Mouse (Mus musculus) macrophage (primary cell): Measurements from ENCODE around the gene Arl15. TPM values are rescaled to one million over a fixed set of nuclear protein-coding genes. Genes with fewer than 3 reads are reported as not detected.

ENCODE experiments used
- H3K27ac ChIP-seq: fragments of 350-480 bp; formaldehyde crosslinking; 2 replicates; pipeline ENCODE4 v1.9.0; 2021
- H3K36me3 ChIP-seq: fragments of 350-480 bp; formaldehyde crosslinking; 2 replicates; pipeline ENCODE4 v1.9.0; 2021; ENCODE audit errors: inconsistent target
- H3K4me3 ChIP-seq: fragments of 350-480 bp; formaldehyde crosslinking; 2 replicates; pipeline ENCODE4 v1.9.0; 2021; ENCODE audit errors: inconsistent target
- H3K79me2 ChIP-seq: fragments of 350-480 bp; formaldehyde crosslinking; 2 replicates; pipeline ENCODE4 v1.9.0; 2021; ENCODE audit errors: inconsistent target
- WGBS: methylation state at CpG from one replicate; pipeline ENCODE4 v1.1.7; 2026; ENCODE audit warnings: inconsistent platforms; ENCODE audit not compliant: missing documents; 5-methylcytosine and 5-hydroxymethylcytosine counted together
- polyA plus RNA-seq: library from polyadenylated mRNA; stranded (reverse); fragments of 250-400 nt; gene quantifications from 3 replicates; pipeline ENCODE4 v1.2.4, GENCODE M21; 2018; ENCODE audit warnings: inconsistent platforms

Arl15 gene
- polyA plus RNA-seq, 1 experiment from 2014 or later: 8.3 TPM

DNA sequence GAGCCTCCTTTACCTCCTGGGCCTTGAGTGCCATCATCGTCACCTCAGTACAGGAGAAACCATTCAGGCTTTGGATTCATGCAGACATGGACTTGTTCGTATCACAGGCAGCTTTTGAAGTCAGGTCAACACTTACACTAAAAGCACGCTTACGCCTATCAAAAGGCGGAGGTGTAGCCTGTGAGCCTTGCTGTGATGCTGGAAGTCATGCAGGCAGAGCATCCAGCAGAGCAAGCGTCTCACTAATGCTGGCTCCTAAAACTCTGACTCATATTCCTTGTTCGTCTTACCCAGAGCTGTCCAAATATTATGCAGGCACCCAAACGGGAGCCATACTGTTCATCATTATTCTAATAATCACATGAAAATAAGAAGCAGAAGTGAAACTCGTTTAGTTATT lies 215.5 kb downstream of the Arl15 start:
- Histone ChIP-seq H3K36me3 (no peaks in the 10 kb centered on the region), H3K27ac (no peak overlapping the region), H3K4me3 (no peak overlapping the region), H3K79me2 (no peaks in the 10 kb centered on the region)
- WGBS: 92% methylated on average over 8 of the region's 9 CpGs

DNA sequence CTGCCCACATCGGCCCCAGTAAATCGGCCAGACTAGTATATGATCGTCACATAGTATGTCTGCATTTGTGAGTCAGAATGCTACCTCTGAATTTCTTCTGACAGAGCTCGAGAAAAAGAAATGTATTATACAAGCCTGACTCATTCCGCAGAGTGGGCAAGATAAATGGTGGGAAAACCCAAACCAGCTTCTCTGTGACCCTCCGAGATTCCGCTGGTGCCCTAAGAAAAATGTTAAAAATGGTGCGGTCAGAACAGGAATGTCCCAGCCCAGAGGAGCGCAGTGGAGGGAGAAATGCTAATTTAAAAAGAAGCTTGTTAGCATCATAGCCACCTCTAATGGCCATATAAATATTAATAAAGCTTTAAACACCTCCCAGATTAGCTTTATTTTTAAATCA lies 216.2 kb downstream of the Arl15 start:
- H3K36me3 ChIP-seq: no peaks in the 10 kb centered on the region
- no peaks in the 10 kb centered on the region for H3K79me2 ChIP-seq
- H3K4me3 ChIP-seq: no peak overlapping the region
- H3K27ac ChIP-seq: no peak overlapping the region
- WGBS: 95% methylated on average over 9 of the region's 9 CpGs

DNA sequence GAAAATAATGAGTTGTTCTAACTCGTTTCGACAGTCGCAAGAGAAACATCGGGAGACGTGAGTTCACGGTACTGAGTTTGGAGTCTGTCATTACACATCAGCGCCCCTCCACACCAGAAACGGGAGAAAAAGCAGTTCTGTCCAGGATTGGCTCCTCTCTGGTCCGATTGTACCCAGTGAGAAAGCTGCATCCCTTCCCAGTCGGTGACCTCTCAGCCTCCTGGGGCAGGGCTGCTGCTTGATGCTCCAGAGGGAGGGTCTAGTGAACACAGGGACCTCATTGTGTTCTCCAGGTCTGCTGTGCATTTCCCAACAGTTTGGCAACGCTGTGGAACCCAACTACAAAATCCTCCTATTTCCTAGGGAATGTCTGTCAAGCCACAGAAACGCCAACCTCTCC lies 216.7 kb downstream of the Arl15 start:
- Histone ChIP-seq H3K36me3 (no peaks in the 10 kb centered on the region), H3K27ac (no peak overlapping the region), H3K79me2 (no peaks in the 10 kb centered on the region), H3K4me3 (no peak overlapping the region)
- WGBS: 97% methylated on average over 12 of the region's 12 CpGs

DNA sequence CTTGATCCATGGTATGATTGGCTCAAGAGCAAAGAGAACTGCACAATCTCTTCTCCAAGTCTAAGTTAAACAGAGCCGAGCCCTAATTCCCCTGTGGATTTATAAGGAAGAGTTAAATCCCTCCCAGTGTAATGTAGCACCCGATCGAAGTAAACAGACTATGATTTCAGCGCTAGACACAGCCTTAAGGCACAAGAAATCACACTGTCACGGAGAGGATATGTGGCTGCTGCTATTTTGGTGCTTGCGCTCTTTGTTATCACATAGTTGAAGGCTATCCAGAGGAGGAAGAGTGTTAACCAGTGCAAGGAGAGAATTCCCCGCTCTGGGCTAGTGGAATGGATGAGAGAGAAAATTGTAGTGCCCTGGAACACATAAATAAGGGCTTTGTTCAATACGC lies 223.6 kb downstream of the Arl15 start:
- no peaks in the 10 kb centered on the region for H3K36me3 ChIP-seq
- H3K27ac ChIP-seq: no peak overlapping the region
- H3K79me2 ChIP-seq: no peaks in the 10 kb centered on the region
- 95% methylated on average over 8 of the region's 8 CpGs for WGBS
- no peak overlapping the region for H3K4me3 ChIP-seq

DNA sequence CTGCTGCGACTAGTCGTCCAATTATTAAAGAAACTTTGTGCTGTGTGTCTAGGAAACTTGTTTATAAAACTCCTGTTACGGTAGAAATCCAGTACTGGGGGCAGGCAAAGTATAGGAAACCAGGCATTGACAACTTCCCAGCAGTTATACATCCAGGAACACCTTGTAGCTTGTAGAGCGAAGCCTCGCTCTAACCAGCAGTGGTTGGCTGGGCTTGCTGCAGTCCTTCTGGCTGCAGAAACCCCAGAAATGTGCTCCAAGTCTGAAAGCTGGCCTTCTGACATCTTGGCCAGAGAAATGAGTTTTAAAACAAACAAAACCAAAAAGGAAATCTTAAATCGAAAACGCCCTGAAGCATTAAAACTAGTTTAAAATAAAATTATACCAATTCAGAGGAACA lies 229.2 kb downstream of the Arl15 start:
- H3K36me3 ChIP-seq: no peaks in the 10 kb centered on the region
- WGBS: 98% methylated on average over 7 of the region's 7 CpGs
- H3K27ac ChIP-seq: no peak overlapping the region
- no peaks in the 10 kb centered on the region for H3K79me2 ChIP-seq
- no peak overlapping the region for H3K4me3 ChIP-seq

DNA sequence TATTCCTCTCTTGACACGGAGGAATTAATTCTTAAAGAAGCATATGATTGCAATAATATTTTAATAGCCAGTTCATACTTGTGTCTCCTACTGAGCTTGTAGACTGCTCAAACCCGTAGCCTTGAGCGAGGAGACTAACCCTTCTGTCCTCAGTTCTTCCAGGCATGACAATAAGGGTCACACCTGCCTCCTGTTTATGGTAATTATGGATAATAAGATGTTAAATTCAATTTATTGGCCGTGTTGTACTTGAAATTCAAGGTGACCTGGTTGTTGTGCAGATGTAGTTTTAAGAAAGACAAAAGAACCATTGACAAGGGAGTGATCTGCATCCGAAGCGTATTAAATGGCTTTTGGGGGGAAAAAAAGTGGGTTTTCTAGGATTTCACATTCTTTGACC lies 232.0 kb downstream of the Arl15 start:
- 97% methylated on average over 6 of the region's 6 CpGs for WGBS
- no peaks in the 10 kb centered on the region for H3K36me3 ChIP-seq
- H3K27ac ChIP-seq: no peak overlapping the region
- no peaks in the 10 kb centered on the region for H3K79me2 ChIP-seq
- no peak overlapping the region for H3K4me3 ChIP-seq

DNA sequence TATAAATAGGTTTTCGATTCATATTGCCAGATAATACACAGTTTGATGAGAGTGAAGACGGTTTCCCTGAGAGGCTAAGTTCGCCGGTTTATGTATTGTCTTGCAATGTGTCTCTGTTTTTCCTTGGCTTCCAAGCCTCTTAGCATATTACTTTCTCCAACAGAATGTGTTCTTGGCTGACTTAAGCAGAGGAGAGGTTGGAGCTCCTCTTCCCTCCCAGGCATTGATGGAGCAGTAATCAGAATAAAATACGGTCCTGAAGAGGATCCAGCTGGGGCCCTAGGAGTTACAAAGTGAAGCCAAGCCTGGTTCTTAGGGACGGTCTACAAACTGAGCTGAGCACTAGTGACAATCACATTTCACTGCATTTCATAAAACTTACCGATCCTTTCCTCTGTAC lies 232.4 kb downstream of the Arl15 start:
- Histone ChIP-seq H3K27ac (no peak overlapping the region), H3K79me2 (no peaks in the 10 kb centered on the region), H3K4me3 (no peak overlapping the region), H3K36me3 (no peaks in the 10 kb centered on the region)
- 96% methylated on average over 7 of the region's 7 CpGs for WGBS

DNA sequence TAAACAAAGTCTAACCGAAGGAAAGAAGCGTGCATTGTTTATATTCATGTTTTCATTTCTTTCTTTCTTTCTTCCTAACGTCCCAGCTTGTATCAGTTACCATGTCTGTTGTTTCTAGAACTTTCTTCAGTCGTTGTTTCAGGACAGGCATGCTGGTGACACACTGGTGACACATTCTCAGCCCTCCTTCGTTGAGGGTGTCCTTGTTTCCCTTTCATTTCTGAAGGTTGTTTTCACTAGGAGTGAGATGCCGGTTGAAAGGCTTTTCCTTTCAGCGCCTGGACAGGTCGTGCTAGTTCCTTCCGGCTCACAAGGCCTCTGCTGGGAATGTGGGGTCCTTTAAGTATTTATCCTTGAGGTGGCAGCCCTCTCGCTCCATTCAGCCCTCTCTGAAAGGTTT lies 253.8 kb downstream of the Arl15 start:
- Histone ChIP-seq H3K27ac (no peak overlapping the region), H3K36me3 (no peaks in the 10 kb centered on the region), H3K4me3 (no peak overlapping the region), H3K79me2 (no peaks in the 10 kb centered on the region)
- 81% methylated on average over 10 of the region's 10 CpGs for WGBS

DNA sequence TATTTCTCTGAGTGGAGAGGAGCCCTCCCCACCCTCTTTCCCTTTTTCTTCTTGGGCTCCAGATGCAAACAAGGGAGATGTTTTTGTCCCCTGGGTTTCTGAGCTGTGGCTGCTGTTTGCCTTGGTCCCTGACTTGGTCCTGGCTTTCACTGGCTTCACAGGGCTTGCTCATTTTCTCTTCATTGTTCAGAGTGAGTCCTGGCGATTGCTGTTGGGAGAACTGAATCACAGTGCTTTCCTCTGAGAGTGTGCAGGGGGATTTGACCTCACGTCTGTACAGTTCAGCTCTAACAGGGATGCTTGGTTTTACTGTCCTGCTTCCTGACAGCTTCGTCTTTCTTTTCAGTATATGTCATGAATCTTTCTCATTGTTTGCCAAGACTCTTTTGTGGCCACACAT lies 254.4 kb downstream of the Arl15 start:
- H3K36me3 ChIP-seq: no peaks in the 10 kb centered on the region
- H3K27ac ChIP-seq: no peak overlapping the region
- H3K79me2 ChIP-seq: no peaks in the 10 kb centered on the region
- no peak overlapping the region for H3K4me3 ChIP-seq
- 98% methylated on average over 3 of the region's 3 CpGs for WGBS

DNA sequence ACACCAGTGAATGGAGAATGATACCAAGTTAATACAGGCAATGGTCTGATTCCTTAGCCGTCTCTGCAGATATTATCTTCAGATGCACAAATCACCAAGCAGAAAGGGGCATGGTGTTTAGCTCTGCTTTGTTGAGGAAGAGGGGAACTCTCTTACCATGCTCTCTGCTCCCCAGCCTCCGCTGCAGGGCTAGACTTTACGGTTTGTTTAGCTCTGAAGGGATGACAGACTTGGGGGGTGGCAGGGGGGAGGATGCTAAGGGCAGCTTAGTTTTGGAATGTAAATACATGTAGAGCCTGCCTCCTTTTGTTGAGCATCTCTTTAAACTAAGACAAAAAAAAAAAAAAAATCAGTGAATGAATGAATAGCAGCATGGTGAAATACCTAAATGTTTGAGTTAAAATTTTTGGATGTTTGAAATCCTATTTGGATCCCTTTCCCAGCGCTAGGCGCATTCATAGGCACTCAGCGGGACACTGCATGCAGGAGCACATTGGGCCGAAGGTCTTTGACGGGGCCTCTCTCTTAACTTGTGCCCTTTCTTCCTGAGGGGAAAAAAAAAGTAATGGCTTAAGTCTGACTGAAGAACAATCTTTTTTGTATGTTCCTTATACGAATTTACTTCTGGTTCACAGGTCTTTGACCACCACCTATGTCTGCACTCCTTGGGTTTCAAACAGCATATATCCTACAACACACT lies 257.0 kb downstream of the Arl15 start:
- WGBS: 93% methylated on average over 9 of the region's 9 CpGs
- Histone ChIP-seq H3K36me3 (no peaks in the 10 kb centered on the region), H3K4me3 (no peak overlapping the region), H3K27ac (no peak overlapping the region), H3K79me2 (no peaks in the 10 kb centered on the region)

DNA sequence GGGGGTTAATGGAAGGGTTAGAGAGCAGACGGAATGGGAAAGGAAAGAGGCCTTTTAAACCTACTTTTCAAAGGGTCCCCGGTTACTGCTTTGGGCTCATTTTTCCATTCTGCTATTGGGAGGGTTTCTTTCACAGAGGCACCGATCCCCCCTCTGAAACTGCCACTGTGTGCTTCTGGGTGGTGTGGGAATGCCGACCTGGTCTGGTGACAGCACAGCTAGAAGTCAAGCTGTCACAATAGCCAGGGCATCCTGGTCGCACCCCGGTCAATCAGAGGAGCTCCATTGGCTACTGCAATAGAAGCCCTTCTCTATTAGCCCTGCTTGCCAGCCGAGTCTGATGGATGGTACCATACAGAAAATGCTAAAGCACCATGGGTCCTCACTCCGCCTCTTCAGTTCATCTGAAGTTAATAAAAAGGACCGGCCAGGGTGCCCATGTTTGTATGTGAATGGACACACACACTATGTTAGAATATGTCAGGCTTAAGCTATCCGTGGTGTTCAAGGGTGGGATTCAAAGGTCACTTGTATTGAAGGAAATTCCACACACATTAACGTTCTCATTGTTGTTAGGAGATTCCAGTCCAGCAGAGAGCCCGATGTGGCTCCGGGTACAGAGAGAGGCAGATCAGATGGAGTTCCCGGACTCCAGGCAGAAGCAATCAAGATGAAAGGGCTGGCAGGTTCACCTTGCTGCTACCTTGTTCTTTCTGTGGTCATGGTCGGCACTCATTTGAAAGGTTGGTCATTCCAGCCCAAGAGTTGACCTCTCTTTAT lies 258.3 kb downstream of the Arl15 start:
- Histone ChIP-seq H3K36me3 (no peaks in the 10 kb centered on the region), H3K27ac (no peak overlapping the region), H3K79me2 (no peaks in the 10 kb centered on the region), H3K4me3 (no peak overlapping the region)
- WGBS: 93% methylated on average over 15 of the region's 15 CpGs

DNA sequence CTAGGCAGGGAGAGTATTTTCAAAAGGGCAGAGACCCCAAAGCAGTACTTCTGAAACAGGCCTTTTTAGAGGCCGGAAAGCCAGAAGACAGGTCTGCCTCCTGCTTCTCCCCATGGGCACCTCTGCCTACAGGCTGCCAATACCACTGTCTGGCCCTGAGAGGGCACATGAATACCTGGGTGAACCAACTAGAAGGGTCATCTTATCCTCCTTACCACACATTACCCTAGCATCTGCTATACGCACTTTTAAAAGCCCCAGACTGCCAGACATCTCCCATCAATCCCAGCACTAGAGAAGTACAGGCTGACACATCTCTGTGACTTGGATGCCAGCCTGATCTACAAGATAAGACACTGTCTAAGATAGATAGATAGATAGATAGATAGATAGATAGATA lies 259.0 kb downstream of the Arl15 start:
- no peaks in the 10 kb centered on the region for H3K79me2 ChIP-seq
- no peak overlapping the region for H3K27ac ChIP-seq
- no peak overlapping the region for H3K4me3 ChIP-seq
- H3K36me3 ChIP-seq: no peaks in the 10 kb centered on the region
- 100% methylated on average over 2 of the region's 2 CpGs for WGBS

DNA sequence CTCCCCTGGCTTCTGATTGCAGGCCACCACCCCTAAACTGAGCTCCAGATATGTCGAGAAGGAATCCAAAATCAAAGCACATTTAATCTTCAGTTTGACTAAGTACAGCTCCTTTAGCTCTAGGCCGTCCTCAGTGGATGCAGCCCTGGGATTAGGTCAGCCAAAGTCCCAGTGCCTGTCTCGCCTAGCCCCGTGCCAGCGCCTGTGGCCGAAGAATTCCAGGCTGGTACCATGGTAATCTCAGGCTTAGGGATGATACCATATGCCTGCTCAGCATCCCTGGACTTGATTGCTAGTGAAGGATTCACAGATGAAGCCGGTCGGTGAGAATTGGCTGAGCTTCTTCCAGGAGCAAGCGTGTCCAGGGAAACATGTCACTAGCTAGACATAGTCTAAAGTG lies 261.4 kb downstream of the Arl15 start:
- Histone ChIP-seq H3K27ac (no peak overlapping the region), H3K79me2 (no peaks in the 10 kb centered on the region), H3K4me3 (no peak overlapping the region), H3K36me3 (no peaks in the 10 kb centered on the region)
- WGBS: over 99% methylated on average over 9 of the region's 9 CpGs

DNA sequence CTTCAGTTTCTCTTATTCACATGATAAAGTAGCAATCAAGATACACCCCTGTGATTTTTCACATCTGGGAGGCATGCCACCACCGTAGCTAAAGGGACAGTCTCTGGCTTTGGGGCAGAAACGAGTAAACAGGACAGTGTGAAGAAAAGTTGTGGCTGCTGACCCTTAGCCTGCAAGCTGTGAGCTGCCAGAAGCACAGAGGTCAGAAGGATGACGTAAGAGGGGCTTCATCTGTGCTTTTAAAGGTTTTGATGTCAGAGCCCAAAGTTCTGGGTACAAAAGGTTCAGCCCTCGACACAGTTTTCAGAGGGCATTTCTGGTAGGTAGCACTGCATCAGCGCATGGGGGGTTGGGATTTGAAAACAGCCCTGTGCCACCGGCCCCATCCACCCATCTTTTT lies 266.0 kb downstream of the Arl15 start:
- 94% methylated on average over 6 of the region's 6 CpGs for WGBS
- Histone ChIP-seq H3K36me3 (no peaks in the 10 kb centered on the region), H3K4me3 (no peak overlapping the region), H3K79me2 (no peaks in the 10 kb centered on the region), H3K27ac (no peak overlapping the region)

DNA sequence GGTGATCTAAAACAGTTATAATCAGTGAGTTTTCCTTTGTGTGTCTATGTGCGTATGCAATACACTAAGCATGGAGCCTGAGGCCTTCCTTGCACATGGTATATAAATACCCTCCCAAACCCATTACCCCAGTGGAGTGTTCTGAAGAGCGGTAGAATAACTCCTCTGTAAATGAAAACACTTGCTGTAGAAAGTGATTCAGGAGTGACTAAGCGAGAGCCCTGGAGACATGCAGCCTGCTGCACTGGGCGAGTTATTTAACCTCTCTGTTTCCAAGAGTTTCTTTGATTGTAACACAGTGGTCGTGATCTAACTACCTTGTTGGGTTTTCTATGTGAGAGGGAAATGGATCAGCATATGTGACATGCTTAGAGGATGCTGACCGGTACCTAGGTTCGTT lies 266.9 kb downstream of the Arl15 start:
- Histone ChIP-seq H3K36me3 (no peaks in the 10 kb centered on the region), H3K4me3 (no peak overlapping the region), H3K79me2 (no peaks in the 10 kb centered on the region), H3K27ac (no peak overlapping the region)
- WGBS: 92% methylated on average over 7 of the region's 7 CpGs
